ENCODE assay signal across 19 mouse cellular contexts in genomic region chr19:38567331-38567730, GRCm38 (mm10).
A peak's percentile ranks its signal among the peaks of the same experiment; 100 is the strongest.
DNase-seq lines count a peak whose midpoint lies in the region; ATAC-seq and TF ChIP-seq lines count a peak whose summit lies in the region.
"Had no signal": no experiment of that assay in that cellular context is flagged by ENCODE, and none has a peak within 500 bp of the region (broad histone marks: within the 10 kb centered on the region; RNA-seq: fewer than 3 reads in every experiment).

No protein-coding gene starts in this region.

- H3K4me2 ChIP-seq in hindbrain, embryonic 15.5 days: peak overlapping the region; percentile 42; the same call in 1 of the 2 replicates
- H3K4me2 ChIP-seq in hindbrain, embryonic 16.5 days (ENCODE audit: low read length): no peak overlapping the region; the same call in 1 of the 2 replicates
- H3K4me2 ChIP-seq: embryonic facial prominence, embryonic 15.5 days had no signal

- WGBS in hindbrain, embryonic 15.5 days: 55% methylated on average over 5 of the region's 5 CpGs
- WGBS in hindbrain, embryonic 16.5 days: 53% methylated on average over 5 of the region's 5 CpGs

- H3K27me3 ChIP-seq in hindbrain, embryonic 15.5 days: no peaks in the 10 kb centered on the region
- no peaks in the 10 kb centered on the region for H3K27me3 ChIP-seq in hindbrain, embryonic 16.5 days (replicated peaks; ENCODE audit: control insufficient read depth, insufficient read depth, low read length)
- H3K27me3 ChIP-seq: embryonic facial prominence, embryonic 15.5 days; heart, embryonic 12.5 days; hindbrain, embryonic 12.5 days; limb, embryonic 13.5 days had no signal

- H3K27ac ChIP-seq in hindbrain, embryonic 15.5 days (replicated peaks): 0 out of 2 replicates have a peak overlapping the region, but pooled peaks have one; percentile 27
- H3K27ac ChIP-seq in hindbrain, embryonic 16.5 days (ENCODE audit: low read depth, low read length): no peak overlapping the region
- no peak overlapping the region for H3K27ac ChIP-seq in layer of hippocampus, adult 2 months
- H3K27ac ChIP-seq: embryonic facial prominence, embryonic 15.5 days; hindbrain, embryonic 12.5 days; left cerebral cortex, adult 2 months; limb, embryonic 13.5 days; liver, embryonic 14.5 days had no signal

- H3K9ac ChIP-seq in hindbrain, embryonic 15.5 days: no peak overlapping the region
- H3K9ac ChIP-seq in hindbrain, embryonic 16.5 days (ENCODE audit: low read depth, low read length): no peak overlapping the region
- H3K9ac ChIP-seq: embryonic facial prominence, embryonic 15.5 days; hindbrain, embryonic 12.5 days; limb, embryonic 13.5 days; liver, embryonic 14.5 days had no signal

- H3K9me3 ChIP-seq in hindbrain, embryonic 15.5 days: no peaks in the 10 kb centered on the region
- no peaks in the 10 kb centered on the region for H3K9me3 ChIP-seq in hindbrain, embryonic 16.5 days (ENCODE audit: control insufficient read depth, low read length)
- H3K9me3 ChIP-seq: embryonic facial prominence, embryonic 15.5 days; forebrain, embryonic 10.5 days; heart, embryonic 12.5 days; hindbrain, embryonic 12.5 days had no signal

- peaks cover 17% of the 10 kb centered on the region for H3K4me1 ChIP-seq in hindbrain, embryonic 15.5 days (replicated peaks)
- H3K4me1 ChIP-seq in hindbrain, embryonic 16.5 days (ENCODE audit: control insufficient read depth, insufficient read depth, low read depth, low read length): peaks cover 7% of the 10 kb centered on the region
- H3K4me1 ChIP-seq: embryonic facial prominence, embryonic 15.5 days had no signal

- H3K36me3 ChIP-seq in hindbrain, embryonic 15.5 days: no peaks in the 10 kb centered on the region
- no peaks in the 10 kb centered on the region for H3K36me3 ChIP-seq in hindbrain, embryonic 16.5 days (ENCODE audit: control insufficient read depth, insufficient read depth, low read length)
- H3K36me3 ChIP-seq: embryonic facial prominence, embryonic 15.5 days; forebrain, embryonic 10.5 days; heart, embryonic 12.5 days; hindbrain, embryonic 12.5 days; limb, embryonic 13.5 days had no signal

- ATAC-seq in hindbrain, embryonic 15.5 days (ENCODE audit: low FRiP score, low read depth): no peak
- no peak; the same call in 1 of the 2 replicates for ATAC-seq in hindbrain, embryonic 16.5 days

- no peak overlapping the region for H3K4me3 ChIP-seq in hindbrain, embryonic 15.5 days
- no peak overlapping the region for H3K4me3 ChIP-seq in hindbrain, embryonic 16.5 days (ENCODE audit: low read length)
- no peak overlapping the region for H3K4me3 ChIP-seq in layer of hippocampus, adult 2 months
- H3K4me3 ChIP-seq: embryonic facial prominence, embryonic 15.5 days; forebrain, embryonic 10.5 days; heart, embryonic 12.5 days; hindbrain, embryonic 12.5 days; left cerebral cortex, adult 2 months; limb, embryonic 13.5 days; myocyte had no signal

- TF ChIP-seq CTCF in layer of hippocampus, adult 2 months (conservative IDR thresholded peaks at IDR 0.05): no peak

- peak; percentile 51 for DNase-seq in adrenal gland, postnatal 14 days
- DNase-seq in adrenal gland, adult 8-10 months: no peak
- peak; percentile 10 for DNase-seq in NIH3T3 (ENCODE audit: low read depth)
- peak; percentile 20 for DNase-seq in retina, embryonic 14.5 days (ENCODE audit: low spot score)
- no peak for DNase-seq in c-Kit-positive CD71-positive TER-119-positive erythroid progenitor cells, embryonic 14.5 days (ENCODE audit: low spot score)
- DNase-seq in layer of hippocampus, adult 2 months (ENCODE audit: low spot score in 2 of 2): no peak
- DNase-seq: gastrocnemius, postnatal 36 days; kidney, adult 11 months; kidney, postnatal 10 days had no signal

Comparison
In these comparisons a context has a peak if more than half of its experiments do, and no peak if none do; other contexts are left out.
1. DNase-seq: peak in adrenal gland, postnatal 14 days (single experiment), NIH3T3 (single experiment) and retina, embryonic 14.5 days (single experiment); none in adrenal gland, adult 8-10 months (single experiment), c-Kit-positive CD71-positive TER-119-positive erythroid progenitor cells, embryonic 14.5 days (single experiment) and layer of hippocampus, adult 2 months (0 of 2).